Mouse (Mus musculus) small intestine, adult 2 months (tissue): ENCODE results near the gene Ppp1r3e. TPM values are rescaled to one million over a fixed set of nuclear protein-coding genes. Genes with fewer than 3 reads are reported as not detected.

Experiments
- H3K27ac ChIP-seq: fragments of 200-500 bp; 2 replicates; pipeline ENCODE4 v1.5.1; 2012; ENCODE audit warnings: low read depth, low read length, control low read depth, inconsistent platforms; ENCODE audit not compliant: insufficient read depth
- H3K27me3 ChIP-seq: fragments of 200-500 bp; 2 replicates; pipeline ENCODE4 v1.6.1; 2012; ENCODE audit warnings: mild to moderate bottlenecking, moderate library complexity, low read length, inconsistent platforms; ENCODE audit not compliant: control insufficient read depth, insufficient read depth
- H3K36me3 ChIP-seq: fragments of 200-500 bp; 2 replicates; pipeline ENCODE4 v1.6.1; 2012; ENCODE audit warnings: mild to moderate bottlenecking, low read length, control low read depth, inconsistent platforms; ENCODE audit not compliant: control insufficient read depth, insufficient read depth
- H3K4me1 ChIP-seq: fragments of 200-500 bp; 2 replicates; pipeline ENCODE4 v1.6.1; 2012; ENCODE audit warnings: low read length, inconsistent platforms, mixed read lengths; ENCODE audit not compliant: control insufficient read depth, insufficient read depth, insufficient read length
- H3K4me3 ChIP-seq: fragments of 200-500 bp; 2 replicates; pipeline ENCODE4 v1.5.1; 2012; ENCODE audit warnings: low read depth, mild to moderate bottlenecking, control low read depth, inconsistent platforms, low read length, moderate library complexity
- CTCF ChIP-seq: fragments of 200-500 bp; IDR thresholded peaks from 2 replicates; pipeline ENCODE4 v1.5.1; 2012; ENCODE audit warnings: low read depth, mild to moderate bottlenecking, control low read depth, inconsistent platforms, low read length, moderate library complexity, mixed read lengths; ENCODE audit not compliant: insufficient replicate concordance, insufficient read length; ENCODE audit errors: extremely low read depth
- POLR2A ChIP-seq: fragments of 200-500 bp; IDR thresholded peaks from 2 replicates; pipeline ENCODE4 v1.6.1; 2012; ENCODE audit warnings: low read depth, mild to moderate bottlenecking, control low read depth, inconsistent platforms, low read length, moderate library complexity
- WGBS: fragments of 180-500 bp; shearing (Covaris S2); methylation state at CpG from one replicate; pipeline ENCODE4 v1.1.7; 2018; 5-methylcytosine and 5-hydroxymethylcytosine counted together
- polyA plus RNA-seq: library from polyadenylated mRNA; depleted of rRNA; stranded (reverse); fragments of >200 nt; gene quantifications from 2 replicates; pipeline ENCODE4 v1.2.3, GENCODE M21; 2012

Ppp1r3e gene
- polyA plus RNA-seq, 1 experiment, result 17.4 TPM

DNA sequence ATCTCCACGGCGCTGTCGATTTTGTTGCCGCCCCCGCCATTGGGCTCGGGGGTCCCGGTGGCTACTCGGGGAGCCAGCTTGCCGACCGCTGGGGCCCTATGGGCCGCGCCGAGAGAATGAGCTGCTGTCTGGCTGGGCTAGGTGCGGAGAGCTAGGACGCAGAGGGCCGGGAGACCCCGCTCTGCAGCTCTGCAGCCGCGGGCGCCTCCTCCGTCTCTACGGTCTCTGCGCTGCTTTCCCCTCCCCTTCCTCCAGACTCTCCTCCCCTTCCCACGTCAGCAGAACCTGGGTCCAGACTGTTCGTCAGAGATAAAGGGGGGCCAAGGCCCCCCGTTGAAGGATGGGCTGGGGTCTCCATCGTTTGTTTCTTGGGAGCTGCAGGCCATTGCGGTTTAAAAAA lies 35.5 kb upstream of the Ppp1r3e start, which contains the start of gene Slc22a17:
TSS of gene Slc22a17 (minus strand) at position 247 of the 400 bp plus-strand sequence.
- Histone ChIP-seq H3K27ac (no peak within 1 kb of the TSS), H3K27me3 (peaks cover 15% of the 10 kb centered on the region), H3K36me3 (no peaks in the 10 kb centered on the region), H3K4me3 (peak within 1 kb of the TSS; percentile 72), H3K4me1 (peaks cover 6% of the 10 kb centered on the region)
- under 1% methylated on average over 28 of the region's 28 CpGs for WGBS
- TF ChIP-seq POLR2A (peak; percentile 39; the same call in 1 of the 2 replicates), CTCF (no peak)

DNA sequence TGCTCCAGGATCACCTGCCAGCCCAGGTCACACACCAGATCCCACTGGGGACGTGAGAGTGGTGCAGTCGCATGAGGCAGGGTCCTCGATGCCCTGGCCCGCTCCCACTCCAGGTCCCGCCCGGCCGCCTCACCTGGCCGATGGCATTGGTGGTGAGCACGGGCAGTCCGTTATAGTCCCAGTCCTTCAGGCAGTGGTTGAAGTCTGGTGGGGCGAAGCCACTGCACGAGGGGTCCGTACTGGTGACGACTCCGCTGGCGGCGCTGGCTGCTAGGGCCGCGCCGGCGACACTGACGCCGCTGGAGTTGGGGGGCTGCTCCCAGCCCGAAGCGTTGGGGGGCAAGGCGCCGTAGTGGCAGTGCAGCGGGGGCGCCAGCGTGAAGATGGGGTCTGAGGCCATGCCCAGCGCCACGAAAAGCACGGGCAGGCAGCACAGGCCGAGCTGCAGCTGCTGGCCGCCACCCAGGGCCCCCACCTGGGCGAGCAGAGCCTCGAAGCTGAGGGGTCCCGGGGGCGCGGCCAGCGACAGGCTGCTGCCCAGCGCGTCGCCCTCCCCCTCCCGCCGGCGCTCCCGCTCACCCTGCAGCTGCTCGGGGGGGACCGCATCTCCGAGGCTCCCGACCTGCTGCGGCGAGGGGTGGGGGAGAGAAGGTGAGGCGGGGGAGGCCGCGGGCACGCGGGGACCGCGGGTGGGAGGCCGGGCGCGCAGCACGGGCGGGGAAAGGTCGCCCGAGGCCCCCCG lies 34.9 kb upstream of the Ppp1r3e start:
- Histone ChIP-seq H3K27ac (no peak overlapping the region), H3K27me3 (peaks cover 15% of the 10 kb centered on the region), H3K4me1 (peaks cover 6% of the 10 kb centered on the region), H3K4me3 (peak overlapping the region; percentile 72), H3K36me3 (no peaks in the 10 kb centered on the region)
- TF ChIP-seq CTCF (no peak), POLR2A (no peak)
- WGBS, result 5% methylated on average over 69 of the region's 69 CpGs

DNA sequence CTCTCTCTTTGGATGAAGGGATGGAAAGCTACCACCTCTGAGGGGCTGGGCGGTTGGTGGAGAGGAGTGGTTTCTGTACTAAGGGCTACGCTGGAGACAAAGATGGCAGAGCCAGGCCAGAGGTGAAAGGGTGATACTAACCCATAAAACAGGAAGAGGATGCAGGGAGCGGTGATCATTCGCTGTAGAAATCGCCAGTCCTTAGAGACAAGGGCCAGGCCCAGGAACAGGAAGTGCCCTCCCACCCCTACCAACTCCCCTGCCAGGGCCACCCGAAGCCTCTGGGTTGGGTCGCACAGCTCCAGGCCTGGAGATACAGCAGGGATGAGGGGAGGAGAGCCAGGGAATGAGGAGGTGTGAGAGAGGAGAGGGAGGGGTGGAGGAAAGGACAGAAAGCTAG lies 31.3 kb upstream of the Ppp1r3e start:
- Histone ChIP-seq H3K27ac (no peak overlapping the region), H3K27me3 (peaks cover 15% of the 10 kb centered on the region), H3K4me1 (peaks cover 6% of the 10 kb centered on the region), H3K36me3 (no peaks in the 10 kb centered on the region), H3K4me3 (no peak overlapping the region)
- no peak for TF ChIP-seq POLR2A
- TF ChIP-seq CTCF, result no peak
- 83% methylated on average over 7 of the region's 7 CpGs for WGBS

- 91% methylated on average over 4 of the region's 4 CpGs for WGBS
- TF ChIP-seq POLR2A (no peak), CTCF (no peak)
- Histone ChIP-seq H3K4me3 (no peak overlapping the region), H3K4me1 (no peaks in the 10 kb centered on the region; the same call in 1 of the 2 replicates), H3K27ac (no peak overlapping the region), H3K36me3 (no peaks in the 10 kb centered on the region; the same call in 1 of the 2 replicates), H3K27me3 (no peaks in the 10 kb centered on the region)
Observed at GRCm38 (mm10) chr14:54903641-54904040, 26.3 kb upstream of the Ppp1r3e start.

DNA sequence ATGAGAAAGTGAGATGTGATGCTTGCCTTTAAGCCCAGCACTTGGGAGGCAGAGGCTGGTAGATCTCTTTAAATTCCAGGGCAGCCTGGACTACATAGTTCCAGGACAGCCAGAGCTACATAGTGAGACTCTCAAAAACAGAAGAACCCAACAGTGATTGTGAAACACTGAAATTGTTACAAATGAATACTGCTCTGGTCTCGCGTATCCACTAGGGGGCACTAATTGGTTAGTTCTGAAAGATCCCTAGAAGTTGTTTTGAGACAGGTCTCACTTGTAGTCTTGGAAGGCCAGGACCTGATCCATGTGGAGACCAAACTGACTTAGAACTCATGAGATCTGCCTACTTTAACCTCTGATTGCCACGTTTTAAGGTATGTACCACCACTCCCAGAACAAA lies 23.0 kb upstream of the Ppp1r3e start:
- no peaks in the 10 kb centered on the region for H3K27me3 ChIP-seq
- peaks cover 22% of the 10 kb centered on the region for H3K36me3 ChIP-seq
- TF ChIP-seq POLR2A (no peak), CTCF (0 out of 2 replicates have a peak, but pooled peaks have one; percentile 21)
- no peak overlapping the region for H3K4me3 ChIP-seq
- H3K27ac ChIP-seq, result no peak overlapping the region
- under 1% methylated on average over 3 of the region's 3 CpGs for WGBS
- no peaks in the 10 kb centered on the region; the same call in 1 of the 2 replicates for H3K4me1 ChIP-seq

DNA sequence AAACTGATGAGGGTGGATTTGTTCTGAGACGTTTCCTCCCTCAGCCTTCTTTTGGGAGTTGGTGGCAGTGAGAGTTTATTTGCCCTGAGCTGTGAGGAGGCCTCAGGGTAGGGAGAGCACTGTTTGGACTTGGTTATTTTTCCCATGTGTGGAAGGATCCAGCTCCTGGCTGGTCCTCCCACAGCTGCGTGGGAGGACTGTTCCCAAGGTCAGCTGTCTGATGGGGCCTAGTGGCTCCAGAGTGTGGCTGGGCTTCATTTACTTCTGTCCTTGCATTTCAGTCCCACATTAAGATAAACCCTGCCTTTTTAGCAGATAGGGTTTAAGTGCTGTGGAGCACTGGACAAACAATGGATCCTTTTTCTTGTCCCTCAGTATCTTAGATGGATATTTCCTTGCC lies 20.1 kb upstream of the Ppp1r3e start:
- 60% methylated on average over 2 of the region's 2 CpGs for WGBS
- Histone ChIP-seq H3K4me3 (no peak overlapping the region), H3K4me1 (peaks cover 2% of the 10 kb centered on the region; the same call in 1 of the 2 replicates), H3K36me3 (peaks cover 22% of the 10 kb centered on the region), H3K27ac (no peak overlapping the region), H3K27me3 (no peaks in the 10 kb centered on the region)
- TF ChIP-seq POLR2A (no peak), CTCF (no peak)
